Mouse (Mus musculus): ENCODE measurements around the gene Bach2.

DNA sequence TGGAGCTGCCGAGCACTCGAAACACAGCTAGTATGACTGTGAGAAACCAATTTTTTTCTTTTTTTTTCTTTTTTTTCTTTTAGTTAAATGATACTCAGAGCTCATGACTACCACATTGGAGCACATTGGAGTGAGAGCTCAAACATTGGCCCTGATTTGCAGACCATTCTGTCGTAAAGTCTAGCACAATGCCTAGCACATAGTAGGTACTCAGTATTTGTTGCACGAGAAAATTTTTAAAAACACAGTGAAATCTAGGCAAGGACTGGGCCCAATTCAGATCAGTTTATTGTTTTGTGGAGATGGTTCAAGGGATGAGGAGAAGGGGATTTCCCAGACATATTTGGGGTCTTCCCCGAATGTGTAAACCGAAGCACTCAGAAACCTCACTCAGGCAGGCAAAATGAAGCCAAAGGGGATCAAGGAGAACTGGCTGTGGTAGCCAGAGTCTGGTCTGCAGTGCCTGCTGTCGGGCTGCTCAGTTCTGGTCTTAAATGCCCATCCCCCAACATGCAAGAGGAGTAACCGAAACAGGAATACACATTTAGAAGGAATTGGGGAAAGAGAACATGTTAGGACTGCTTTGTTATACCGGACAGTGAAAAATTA, 287.7 kb downstream of the Bach2 start:
- no peak for TF ChIP-seq POLR2A (IDR thresholded peaks at IDR 0.05; ENCODE audit: borderline replicate concordance, extremely low read depth, low read depth, low read length)
- TF ChIP-seq CTCF (IDR thresholded peaks at IDR 0.05; ENCODE audit: insufficient read depth, low read length) = no peak
